Mouse (Mus musculus) C2C12 (cell line): Measurements from ENCODE around the gene Opn4.

Experiments
- CEBPB ChIP-seq: IDR thresholded peaks from one replicate; pipeline ENCODE4 v1.6.1; 2011; ENCODE audit warnings: low read depth, mild to moderate bottlenecking, control low read depth, moderate library complexity
- CTCF ChIP-seq: IDR thresholded peaks from one replicate; pipeline ENCODE4 v1.5.1; 2011; ENCODE audit not compliant: control insufficient read depth, insufficient read depth, insufficient read length
- FOSL1 ChIP-seq: IDR thresholded peaks from one replicate; pipeline ENCODE4 v1.8.0; 2011; ENCODE audit warnings: mild to moderate bottlenecking, low read length; ENCODE audit not compliant: poor library complexity, insufficient read depth, severe bottlenecking
- MAX ChIP-seq: IDR thresholded peaks from one replicate; pipeline ENCODE4 v1.6.1; 2011; ENCODE audit warnings: mild to moderate bottlenecking, control low read depth
- USF1 ChIP-seq: IDR thresholded peaks from one replicate; pipeline ENCODE4 v1.6.1; 2011; ENCODE audit warnings: low read depth, mild to moderate bottlenecking, control low read depth, moderate library complexity

- TF ChIP-seq CTCF, result no peak
- no peak for TF ChIP-seq MAX
- no peak for TF ChIP-seq CEBPB
- TF ChIP-seq USF1, result no peak
- TF ChIP-seq FOSL1, result no peak
Measured at GRCm38 (mm10) chr14:34586871-34587270, 13.1 kb downstream of the Opn4 start.
